Mouse (Mus musculus): ENCODE data around the gene Tomm70a.

- no peak for TF ChIP-seq CTCF (conservative IDR thresholded peaks at IDR 0.05; ENCODE audit: low read length)
- TF ChIP-seq NANOG (IDR thresholded peaks at IDR 0.05; ENCODE audit: borderline replicate concordance, low read length): no peak
- no peak for TF ChIP-seq POU5F1 (IDR thresholded peaks at IDR 0.05; ENCODE audit: borderline replicate concordance, low read length)
Observed at GRCm38 (mm10) chr16:57181180-57181579, 59.7 kb downstream of the Tomm70a start.

Data from E14TG2a.4 (cell line).